Mouse (Mus musculus): Measurements from ENCODE around the gene Olfr912. TPM values are rescaled to one million over a fixed set of nuclear protein-coding genes. Genes with fewer than 3 reads are reported as not detected.

Olfr912 gene
- polyA plus RNA-seq (2016; fragmentation: Nextera tagmentation; extraction: Ambion mirVana) = not detected in 2 replicates

- WGBS = 72% methylated on average over 1 of the region's 1 CpGs
- no peaks in the 10 kb centered on the region for H3K9me3 ChIP-seq
- H3K4me3 ChIP-seq = no peak within 1 kb of the TSS
- no peak within 1 kb of the TSS for H3K9ac ChIP-seq
- H3K27me3 ChIP-seq = no peaks in the 10 kb centered on the region
- H3K4me1 ChIP-seq = no peaks in the 10 kb centered on the region
- ATAC-seq (ENCODE audit: insufficient number of reproducible peaks, insufficient read depth, low FRiP score, low TSS enrichment) = no peak
- H3K4me2 ChIP-seq (replicated peaks) = no peak within 1 kb of the TSS
- H3K36me3 ChIP-seq = no peaks in the 10 kb centered on the region
- H3K27ac ChIP-seq = no peak within 1 kb of the TSS
Observed at GRCm38 (mm10) chr9:38579878-38580277, at the start of gene Olfr912. Gene Olfr912 (plus strand): TSS chr9:38580178.

- H3K4me1 ChIP-seq = no peaks in the 10 kb centered on the region
- H3K4me3 ChIP-seq = no peak within 1 kb of the TSS
- H3K4me2 ChIP-seq (replicated peaks) = no peak within 1 kb of the TSS
- no peak within 1 kb of the TSS for H3K9ac ChIP-seq
- H3K27ac ChIP-seq = no peak within 1 kb of the TSS
- no peak for ATAC-seq (ENCODE audit: insufficient number of reproducible peaks, insufficient read depth, low FRiP score, low TSS enrichment)
- H3K9me3 ChIP-seq = no peaks in the 10 kb centered on the region
- no peaks in the 10 kb centered on the region for H3K36me3 ChIP-seq
- H3K27me3 ChIP-seq = no peaks in the 10 kb centered on the region
- WGBS = 86% methylated on average over 2 of the region's 2 CpGs
Observed at GRCm38 (mm10) chr9:38537549-38537948, 42.4 kb upstream of the Olfr912 start, which contains the start of gene Olfr910. Gene Olfr910 (plus strand): TSS chr9:38537849.

GRCm38 (mm10) chr9:38591056-38591455 lies 11.1 kb downstream of the Olfr912 start:
- 56% methylated on average over 1 of the region's 1 CpGs for WGBS
- Histone ChIP-seq H3K27ac (no peak overlapping the region), H3K27me3 (no peaks in the 10 kb centered on the region), H3K4me2 (replicated peaks) (no peak overlapping the region), H3K4me3 (no peak overlapping the region), H3K4me1 (no peaks in the 10 kb centered on the region), H3K36me3 (no peaks in the 10 kb centered on the region), H3K9ac (no peak overlapping the region), H3K9me3 (no peaks in the 10 kb centered on the region)
- no peak for ATAC-seq (ENCODE audit: insufficient number of reproducible peaks, insufficient read depth, low FRiP score, low TSS enrichment)

GRCm38 (mm10) chr9:38592459-38592858 lies 12.5 kb downstream of the Olfr912 start, which contains the start of gene Olfr913:
Gene Olfr913 (plus strand): TSS chr9:38592759.
- no peak within 1 kb of the TSS for H3K4me3 ChIP-seq
- no peaks in the 10 kb centered on the region for H3K4me1 ChIP-seq
- H3K27ac ChIP-seq = no peak within 1 kb of the TSS
- no peaks in the 10 kb centered on the region for H3K9me3 ChIP-seq
- WGBS = 68% methylated on average over 2 of the region's 2 CpGs
- H3K4me2 ChIP-seq (replicated peaks) = no peak within 1 kb of the TSS
- H3K36me3 ChIP-seq = no peaks in the 10 kb centered on the region
- no peaks in the 10 kb centered on the region for H3K27me3 ChIP-seq
- no peak for ATAC-seq (ENCODE audit: insufficient number of reproducible peaks, insufficient read depth, low FRiP score, low TSS enrichment)
- H3K9ac ChIP-seq = no peak within 1 kb of the TSS

GRCm38 (mm10) chr9:38604802-38605201 lies 24.8 kb downstream of the Olfr912 start, which contains the start of gene Olfr914:
Gene Olfr914 (plus strand): TSS chr9:38605102.
- H3K36me3 ChIP-seq = no peaks in the 10 kb centered on the region
- no peak within 1 kb of the TSS for H3K4me3 ChIP-seq
- no peaks in the 10 kb centered on the region for H3K27me3 ChIP-seq
- no peak for ATAC-seq (ENCODE audit: insufficient number of reproducible peaks, insufficient read depth, low FRiP score, low TSS enrichment)
- no peak within 1 kb of the TSS for H3K9ac ChIP-seq
- 78% methylated on average over 2 of the region's 2 CpGs for WGBS
- H3K27ac ChIP-seq = no peak within 1 kb of the TSS
- H3K4me1 ChIP-seq = no peaks in the 10 kb centered on the region
- no peak within 1 kb of the TSS for H3K4me2 ChIP-seq (replicated peaks)
- no peaks in the 10 kb centered on the region for H3K9me3 ChIP-seq

GRCm38 (mm10) chr9:38632406-38632805 lies 52.4 kb downstream of the Olfr912 start:
- no peak overlapping the region for H3K27ac ChIP-seq
- H3K4me3 ChIP-seq = no peak overlapping the region
- WGBS = 77% methylated on average over 4 of the region's 4 CpGs
- H3K27me3 ChIP-seq = no peaks in the 10 kb centered on the region
- ATAC-seq (ENCODE audit: insufficient number of reproducible peaks, insufficient read depth, low FRiP score, low TSS enrichment) = no peak
- no peak overlapping the region for H3K4me2 ChIP-seq (replicated peaks)
- H3K36me3 ChIP-seq = no peaks in the 10 kb centered on the region
- no peaks in the 10 kb centered on the region for H3K9me3 ChIP-seq
- no peaks in the 10 kb centered on the region for H3K4me1 ChIP-seq
- H3K9ac ChIP-seq = no peak overlapping the region

Other genes with a start within 250 kb of the Olfr912 start
- not detected in 2 replicates for gene Olfr898, start 231.8 kb upstream of the Olfr912 start, polyA plus RNA-seq (2016; fragmentation: Nextera tagmentation; extraction: Ambion mirVana)
- not detected in 2 replicates for gene Olfr250, start 213.3 kb upstream of the Olfr912 start, polyA plus RNA-seq (2016; fragmentation: Nextera tagmentation; extraction: Ambion mirVana)
- gene Olfr251, start 203.1 kb upstream of the Olfr912 start, polyA plus RNA-seq (2016; fragmentation: Nextera tagmentation; extraction: Ambion mirVana) = not detected in 2 replicates
- gene Olfr147, start 178.5 kb upstream of the Olfr912 start, polyA plus RNA-seq (2016; fragmentation: Nextera tagmentation; extraction: Ambion mirVana) = not detected in 2 replicates
- gene Olfr901, start 150.7 kb upstream of the Olfr912 start, polyA plus RNA-seq (2016; fragmentation: Nextera tagmentation; extraction: Ambion mirVana) = not detected in 2 replicates
- not detected in 2 replicates for gene Olfr902, start 132.5 kb upstream of the Olfr912 start, polyA plus RNA-seq (2016; fragmentation: Nextera tagmentation; extraction: Ambion mirVana)
- gene Olfr904, start 117.0 kb upstream of the Olfr912 start, polyA plus RNA-seq (2016; fragmentation: Nextera tagmentation; extraction: Ambion mirVana) = not detected in 2 replicates
- gene Olfr905, start 109.1 kb upstream of the Olfr912 start, polyA plus RNA-seq (2016; fragmentation: Nextera tagmentation; extraction: Ambion mirVana) = not detected in 2 replicates
- gene Olfr906, start 93.1 kb upstream of the Olfr912 start, polyA plus RNA-seq (2016; fragmentation: Nextera tagmentation; extraction: Ambion mirVana) = not detected in 2 replicates
- not detected in 2 replicates for gene Olfr907, start 84.4 kb upstream of the Olfr912 start, polyA plus RNA-seq (2016; fragmentation: Nextera tagmentation; extraction: Ambion mirVana)
- gene Olfr911-ps1, start 58.6 kb upstream of the Olfr912 start, polyA plus RNA-seq (2016; fragmentation: Nextera tagmentation; extraction: Ambion mirVana) = not detected in 2 replicates
- gene Olfr910, start 42.3 kb upstream of the Olfr912 start, polyA plus RNA-seq (2016; fragmentation: Nextera tagmentation; extraction: Ambion mirVana) = not detected in 2 replicates
- not detected in 2 replicates for gene Olfr913, start 12.6 kb downstream of the Olfr912 start, polyA plus RNA-seq (2016; fragmentation: Nextera tagmentation; extraction: Ambion mirVana)
- gene Olfr914, start 24.9 kb downstream of the Olfr912 start, polyA plus RNA-seq (2016; fragmentation: Nextera tagmentation; extraction: Ambion mirVana) = not detected in 2 replicates
- not detected in 2 replicates for gene Olfr916, start 79.7 kb downstream of the Olfr912 start, polyA plus RNA-seq (2016; fragmentation: Nextera tagmentation; extraction: Ambion mirVana)
- not detected in 2 replicates for gene Olfr917, start 85.7 kb downstream of the Olfr912 start, polyA plus RNA-seq (2016; fragmentation: Nextera tagmentation; extraction: Ambion mirVana)
- gene Olfr918, start 94.4 kb downstream of the Olfr912 start, polyA plus RNA-seq (2016; fragmentation: Nextera tagmentation; extraction: Ambion mirVana) = not detected in 2 replicates
- gene Olfr919, start 123.5 kb downstream of the Olfr912 start, polyA plus RNA-seq (2016; fragmentation: Nextera tagmentation; extraction: Ambion mirVana) = not detected in 2 replicates
- 16.3 and 16.4 TPM in 2 replicates for gene Vwa5a, start 138.1 kb downstream of the Olfr912 start, polyA plus RNA-seq (2016; fragmentation: Nextera tagmentation; extraction: Ambion mirVana)
- 0.04 TPM in 1 of 2 replicates, not detected in the other for gene Olfr920, start 172.1 kb downstream of the Olfr912 start, polyA plus RNA-seq (2016; fragmentation: Nextera tagmentation; extraction: Ambion mirVana)
- gene Olfr921, start 192.9 kb downstream of the Olfr912 start, polyA plus RNA-seq (2016; fragmentation: Nextera tagmentation; extraction: Ambion mirVana) = not detected in 2 replicates
- gene Olfr922, start 234.4 kb downstream of the Olfr912 start, polyA plus RNA-seq (2016; fragmentation: Nextera tagmentation; extraction: Ambion mirVana) = not detected in 2 replicates
- not detected in 2 replicates for gene Olfr923, start 246.4 kb downstream of the Olfr912 start, polyA plus RNA-seq (2016; fragmentation: Nextera tagmentation; extraction: Ambion mirVana)